Mouse (Mus musculus) ES-Bruce4 (cell line): ENCODE data around the gene Pitpnm2.

Source experiments
- CTCF ChIP-seq: IDR thresholded peaks from one replicate; pipeline ENCODE4 v1.8.1; 2011; ENCODE audit warnings: low read depth, low read length
- EP300 ChIP-seq: IDR thresholded peaks from 2 replicates; pipeline ENCODE4 v1.6.1; 2011; ENCODE audit warnings: low read depth, low read length; ENCODE audit not compliant: insufficient read depth
- POLR2A ChIP-seq: IDR thresholded peaks from one replicate; pipeline ENCODE4 v1.8.1; 2011; ENCODE audit warnings: low read length; ENCODE audit not compliant: insufficient read depth

DNA sequence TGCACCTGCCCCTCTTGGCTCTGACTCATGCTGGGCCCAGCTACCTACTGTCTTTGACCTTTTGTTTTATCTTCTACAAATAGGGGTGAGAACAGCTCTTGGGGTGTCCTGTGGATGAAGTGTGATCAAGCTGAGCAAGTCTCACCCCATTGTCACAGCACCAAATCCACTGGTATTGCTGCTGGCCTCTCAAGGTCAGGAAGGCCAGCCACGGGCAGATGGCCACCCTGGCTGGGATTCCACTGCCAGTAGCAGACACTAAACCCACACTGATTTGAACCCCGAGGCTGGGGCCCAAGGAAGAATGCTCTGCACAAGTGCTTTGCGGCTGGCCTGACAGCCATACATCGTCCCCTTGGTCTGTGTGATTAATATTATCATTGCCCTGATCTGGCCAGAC is 91.3 kb downstream of the Pitpnm2 start:
- TF ChIP-seq CTCF, result no peak
- no peak for TF ChIP-seq POLR2A
- TF ChIP-seq EP300, result no peak
